Mouse (Mus musculus) forebrain, embryonic 11.5 days (tissue): ENCODE data around the gene Akap6. TPM values are rescaled to one million over a fixed set of nuclear protein-coding genes. Genes with fewer than 3 reads are reported as not detected.

ENCODE experiments used
- ATAC-seq: fragments of 200-750 bp; cut with Nextera tagmentation; replicated peaks from 2 replicates; pipeline ENCODE4 v1.8.0; 2017; ENCODE audit warnings: moderate TSS enrichment; ENCODE audit not compliant: low FRiP score
- DNase-seq: peaks from one replicate; pipeline ENCODE4 v3.0.0-alpha.2; 2017; ENCODE audit warnings: low spot score
- H3K27ac ChIP-seq: fragments of 300-500 bp; sonication (generic); 2 replicates; pipeline ENCODE4 v1.5.1; 2014; ENCODE audit warnings: low read depth, low read length
- H3K27me3 ChIP-seq: fragments of 300-500 bp; sonication (generic); 2 replicates; pipeline ENCODE4 v1.6.1; 2014; ENCODE audit warnings: mild to moderate bottlenecking, low read length, mixed read lengths; ENCODE audit not compliant: control insufficient read depth, insufficient read depth
- H3K36me3 ChIP-seq: fragments of 300-500 bp; sonication (generic); 2 replicates; pipeline ENCODE4 v1.6.1; 2014; ENCODE audit warnings: mild to moderate bottlenecking, low read length, moderate library complexity, mixed read lengths; ENCODE audit not compliant: control insufficient read depth, insufficient read depth
- H3K4me1 ChIP-seq: fragments of 300-500 bp; sonication (generic); replicated peaks from 2 replicates; pipeline ENCODE4 v1.6.1; 2014; ENCODE audit warnings: low read length, mixed read lengths; ENCODE audit not compliant: control insufficient read depth, insufficient read depth
- H3K4me2 ChIP-seq: fragments of 300-500 bp; sonication (generic); 2 replicates; pipeline ENCODE4 v1.6.1; 2014; ENCODE audit warnings: low read depth, mild to moderate bottlenecking, low read length, moderate library complexity, mixed read lengths; ENCODE audit not compliant: severe bottlenecking
- H3K4me3 ChIP-seq: fragments of 300-500 bp; sonication (generic); 2 replicates; pipeline ENCODE4 v1.5.1; 2014; ENCODE audit warnings: low read depth, low read length
- H3K9ac ChIP-seq: fragments of 300-500 bp; sonication (generic); 2 replicates; pipeline ENCODE4 v1.6.1; 2014; ENCODE audit warnings: low read length
- H3K9me3 ChIP-seq: fragments of 300-500 bp; sonication (generic); 2 replicates; pipeline ENCODE4 v1.6.1; 2016; ENCODE audit warnings: low read length, mixed read lengths; ENCODE audit not compliant: control insufficient read depth
- WGBS: fragments of 180-500 bp; shearing (Covaris S2); extraction: QIAGEN DNeasy Blood & Tissue Kit; methylation state at CpG from one replicate; pipeline ENCODE4 v1.1.7; 2014; 5-methylcytosine and 5-hydroxymethylcytosine counted together
- polyA plus RNA-seq: library from polyadenylated mRNA; unstranded; fragments of >200 nt; fragmentation: Nextera tagmentation; extraction: Ambion mirVana; gene quantifications from 2 replicates; pipeline ENCODE4 v1.2.1, GENCODE M21; 2014

The Akap6 gene
- polyA plus RNA-seq, 1 experiment from 2014 or later = 13.2 TPM

DNA sequence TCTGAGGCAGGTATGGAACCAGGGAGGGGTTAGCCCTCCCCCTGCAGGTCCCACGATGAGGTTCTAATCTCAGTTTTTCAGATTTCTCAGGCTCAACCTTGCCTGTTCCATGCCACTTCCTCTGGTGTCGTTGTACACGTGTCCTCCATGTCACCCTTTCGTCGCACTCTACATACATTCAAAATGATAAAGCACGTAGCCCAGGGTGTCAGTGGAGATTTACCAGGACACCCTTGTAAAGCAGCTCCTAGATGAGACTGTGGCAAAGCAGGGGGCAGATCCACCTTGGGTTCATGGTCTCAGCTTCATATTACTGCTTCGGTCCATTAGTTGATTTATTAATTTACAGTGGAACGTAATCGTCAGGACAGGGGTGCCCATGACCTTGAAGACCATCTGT, 100.5 kb downstream of the Akap6 start:
- Histone ChIP-seq H3K27me3 (no peaks in the 10 kb centered on the region), H3K4me2 (no peak overlapping the region), H3K4me3 (no peak overlapping the region), H3K36me3 (no peaks in the 10 kb centered on the region), H3K4me1 (no peaks in the 10 kb centered on the region; the same call in 1 of the 2 replicates), H3K27ac (no peak overlapping the region), H3K9me3 (no peaks in the 10 kb centered on the region), H3K9ac (no peak overlapping the region)
- DNase-seq = no peak
- WGBS = 94% methylated on average over 9 of the region's 9 CpGs
- ATAC-seq = no peak

DNA sequence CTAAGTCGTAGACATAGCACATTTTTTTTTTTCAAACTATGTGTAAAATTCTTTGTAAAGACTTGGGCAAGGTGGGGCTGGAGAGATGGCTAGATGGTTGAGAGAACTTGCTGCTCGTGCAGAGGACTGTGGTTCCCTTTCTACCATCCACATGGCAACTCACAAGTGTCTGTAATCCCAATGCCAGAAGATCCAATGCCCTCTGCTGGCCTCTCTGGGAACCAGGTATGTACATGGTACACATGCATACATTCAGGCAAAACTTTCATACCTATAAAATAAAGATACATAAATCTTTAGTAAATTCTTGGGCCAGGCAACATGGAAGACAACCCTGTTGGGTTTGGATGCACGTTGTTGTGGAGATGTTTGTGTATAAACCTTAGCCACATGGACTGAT, 107.1 kb downstream of the Akap6 start:
- H3K4me1 ChIP-seq = no peaks in the 10 kb centered on the region
- H3K4me3 ChIP-seq = no peak overlapping the region
- H3K36me3 ChIP-seq = no peaks in the 10 kb centered on the region
- no peaks in the 10 kb centered on the region for H3K9me3 ChIP-seq
- H3K4me2 ChIP-seq = no peak overlapping the region
- no peaks in the 10 kb centered on the region for H3K27me3 ChIP-seq
- DNase-seq (no peak), ATAC-seq (no peak)
- no peak overlapping the region for H3K9ac ChIP-seq
- H3K27ac ChIP-seq = no peak overlapping the region
- 74% methylated on average over 3 of the region's 3 CpGs for WGBS

DNA sequence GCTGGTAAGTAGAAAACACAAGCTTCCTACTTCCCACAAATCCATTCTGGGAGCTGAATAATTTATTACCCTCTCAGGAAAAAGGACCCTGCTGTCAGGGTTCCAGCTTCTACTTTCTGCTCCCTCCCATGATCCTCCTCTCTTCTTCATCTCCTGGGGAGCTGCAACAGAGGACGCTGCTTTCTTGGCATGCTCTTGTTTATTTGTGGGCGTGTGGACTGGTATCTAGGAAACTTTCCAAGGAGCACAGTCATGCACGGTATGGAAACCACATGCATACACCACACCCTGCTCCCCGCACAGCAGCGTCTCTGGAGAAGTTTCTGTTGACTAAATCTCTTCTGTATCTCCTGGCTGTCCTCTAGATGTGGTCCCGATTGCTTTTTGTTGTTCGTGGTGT, 119.4 kb downstream of the Akap6 start:
- Histone ChIP-seq H3K27me3 (no peaks in the 10 kb centered on the region), H3K9me3 (no peaks in the 10 kb centered on the region; the same call in 1 of the 2 replicates), H3K27ac (no peak overlapping the region), H3K36me3 (no peaks in the 10 kb centered on the region), H3K4me1 (no peaks in the 10 kb centered on the region), H3K4me3 (no peak overlapping the region), H3K4me2 (no peak overlapping the region), H3K9ac (no peak overlapping the region)
- no peak for ATAC-seq
- 82% methylated on average over 7 of the region's 7 CpGs for WGBS
- DNase-seq = no peak

- Histone ChIP-seq H3K9ac (no peak overlapping the region), H3K27ac (no peak overlapping the region), H3K36me3 (no peaks in the 10 kb centered on the region), H3K9me3 (no peaks in the 10 kb centered on the region; the same call in 1 of the 2 replicates), H3K4me1 (no peaks in the 10 kb centered on the region), H3K4me3 (no peak overlapping the region), H3K27me3 (no peaks in the 10 kb centered on the region), H3K4me2 (no peak overlapping the region)
- DNase-seq (no peak), ATAC-seq (no peak)
- 90% methylated on average over 5 of the region's 5 CpGs for WGBS
Measured at GRCm38 (mm10) chr12:52824774-52825173, 125.6 kb downstream of the Akap6 start.

- Histone ChIP-seq H3K27me3 (no peaks in the 10 kb centered on the region), H3K9ac (no peak overlapping the region), H3K4me2 (no peak overlapping the region), H3K4me3 (no peak overlapping the region), H3K4me1 (peaks cover 5% of the 10 kb centered on the region; the same call in 1 of the 2 replicates), H3K9me3 (no peaks in the 10 kb centered on the region), H3K27ac (no peak overlapping the region), H3K36me3 (no peaks in the 10 kb centered on the region)
- ATAC-seq = no peak
- WGBS = 89% methylated on average over 14 of the region's 14 CpGs
- no peak for DNase-seq
Measured at GRCm38 (mm10) chr12:52828944-52829736, 130.0 kb downstream of the Akap6 start.

DNA sequence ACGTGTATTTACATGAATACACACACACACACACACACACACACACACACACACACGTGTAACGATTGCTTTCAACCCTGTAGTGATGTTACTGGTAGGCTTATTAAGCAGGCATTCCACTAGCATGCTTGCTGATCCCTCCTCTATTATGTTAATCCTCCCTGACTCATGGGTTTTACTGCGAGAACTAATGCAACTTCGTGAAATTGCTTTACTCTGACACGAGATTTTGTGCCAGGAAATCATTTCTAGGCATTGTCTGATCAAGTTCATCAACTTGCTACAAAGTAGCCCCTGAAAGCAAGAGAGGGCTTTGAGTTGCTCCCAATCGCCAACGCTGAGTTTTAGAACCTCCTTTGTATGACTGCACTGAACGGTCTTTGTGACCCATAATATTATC, 132.6 kb downstream of the Akap6 start:
- ATAC-seq (no peak), DNase-seq (no peak)
- H3K9ac ChIP-seq = peak overlapping the region; percentile 43
- no peaks in the 10 kb centered on the region for H3K36me3 ChIP-seq
- H3K4me2 ChIP-seq = no peak overlapping the region
- 43% methylated on average over 9 of the region's 9 CpGs for WGBS
- H3K4me3 ChIP-seq = no peak overlapping the region
- no peaks in the 10 kb centered on the region for H3K27me3 ChIP-seq
- no peaks in the 10 kb centered on the region for H3K9me3 ChIP-seq
- H3K27ac ChIP-seq = peak overlapping the region; percentile 31; the same call in 1 of the 2 replicates
- peaks cover 23% of the 10 kb centered on the region; the same call in 1 of the 2 replicates for H3K4me1 ChIP-seq

DNA sequence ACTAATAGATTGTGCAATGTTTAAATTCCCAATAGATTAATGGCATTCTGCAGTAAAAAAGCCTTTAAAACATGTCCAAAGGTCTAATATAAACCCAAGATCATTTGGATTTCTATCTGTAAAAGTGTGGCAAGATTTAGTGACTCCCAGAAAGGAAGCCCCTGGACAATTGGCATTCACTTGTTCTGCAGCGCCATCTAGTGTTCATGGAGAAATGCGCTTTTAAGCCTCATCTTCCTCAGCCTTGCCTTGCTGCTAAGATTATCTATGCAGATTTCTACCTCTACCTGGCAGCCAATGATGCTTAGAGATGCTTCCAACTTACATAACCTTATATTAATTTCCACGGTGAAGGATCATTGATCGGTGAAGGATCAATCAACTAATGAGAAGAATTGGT, 133.0 kb downstream of the Akap6 start:
- WGBS = 11% methylated on average over 4 of the region's 4 CpGs
- H3K4me3 ChIP-seq = no peak overlapping the region
- H3K27ac ChIP-seq = 0 out of 2 replicates have a peak overlapping the region, but pooled peaks have one; percentile 31
- H3K9ac ChIP-seq = no peak overlapping the region
- H3K9me3 ChIP-seq = no peaks in the 10 kb centered on the region
- no peaks in the 10 kb centered on the region for H3K36me3 ChIP-seq
- H3K4me2 ChIP-seq = no peak overlapping the region
- peaks cover 23% of the 10 kb centered on the region; the same call in 1 of the 2 replicates for H3K4me1 ChIP-seq
- DNase-seq = peak; percentile 74
- no peaks in the 10 kb centered on the region for H3K27me3 ChIP-seq
- no peak for ATAC-seq

DNA sequence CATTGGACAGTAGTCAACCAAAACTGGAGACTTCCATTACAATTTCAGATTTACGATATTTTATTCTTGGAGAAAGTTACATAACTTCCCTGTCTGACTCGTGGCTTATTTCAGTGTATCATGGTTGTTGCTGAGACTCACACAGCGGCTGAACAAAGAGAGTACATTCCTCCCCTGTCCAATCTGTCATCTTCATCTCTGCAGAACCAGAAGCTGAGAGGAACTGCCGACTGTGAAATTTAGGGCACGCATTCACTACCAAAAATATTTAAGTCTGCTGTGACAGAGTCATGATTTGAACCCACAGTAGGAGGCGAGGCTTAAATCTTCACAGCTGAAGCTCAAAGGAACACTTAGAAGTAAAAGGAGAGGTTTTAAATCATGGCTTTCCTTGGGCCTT, 134.0 kb downstream of the Akap6 start:
- Histone ChIP-seq H3K9me3 (no peaks in the 10 kb centered on the region), H3K4me3 (no peak overlapping the region), H3K36me3 (no peaks in the 10 kb centered on the region), H3K27ac (no peak overlapping the region), H3K9ac (no peak overlapping the region), H3K4me1 (peaks cover 23% of the 10 kb centered on the region; the same call in 1 of the 2 replicates), H3K27me3 (no peaks in the 10 kb centered on the region), H3K4me2 (no peak overlapping the region)
- 66% methylated on average over 6 of the region's 6 CpGs for WGBS
- DNase-seq = no peak
- no peak for ATAC-seq

DNA sequence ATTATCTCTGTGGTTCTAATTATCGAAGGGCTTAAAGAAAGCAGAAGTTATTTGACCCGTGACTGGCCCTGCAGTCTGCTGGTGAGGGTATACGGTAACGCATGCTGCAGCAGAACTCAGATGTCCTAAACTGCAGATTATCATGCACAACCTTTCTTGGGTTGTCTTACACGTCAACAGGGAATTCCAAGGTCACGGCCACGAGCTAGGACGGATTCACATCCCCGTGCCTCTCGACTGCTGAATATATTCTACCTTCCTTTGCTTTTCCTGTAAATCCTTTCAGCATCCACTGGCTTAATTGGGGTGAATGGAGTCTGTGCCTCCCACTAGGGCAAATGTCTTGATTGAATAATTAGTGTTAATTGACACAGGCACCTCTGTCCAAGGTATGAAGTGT, 134.9 kb downstream of the Akap6 start:
- Histone ChIP-seq H3K4me1 (peaks cover 23% of the 10 kb centered on the region; the same call in 1 of the 2 replicates), H3K9me3 (no peaks in the 10 kb centered on the region), H3K9ac (no peak overlapping the region), H3K4me3 (no peak overlapping the region), H3K36me3 (no peaks in the 10 kb centered on the region), H3K27ac (peak overlapping the region; percentile 66), H3K27me3 (no peaks in the 10 kb centered on the region), H3K4me2 (0 out of 2 replicates have a peak overlapping the region, but pooled peaks have one; percentile 15)
- no peak for DNase-seq
- ATAC-seq = 0 out of 2 replicates have a peak, but pooled peaks have one; percentile 22
- 20% methylated on average over 10 of the region's 10 CpGs for WGBS
